ENCODE assay signal across 12 mouse cellular contexts in the genomic region with DNA sequence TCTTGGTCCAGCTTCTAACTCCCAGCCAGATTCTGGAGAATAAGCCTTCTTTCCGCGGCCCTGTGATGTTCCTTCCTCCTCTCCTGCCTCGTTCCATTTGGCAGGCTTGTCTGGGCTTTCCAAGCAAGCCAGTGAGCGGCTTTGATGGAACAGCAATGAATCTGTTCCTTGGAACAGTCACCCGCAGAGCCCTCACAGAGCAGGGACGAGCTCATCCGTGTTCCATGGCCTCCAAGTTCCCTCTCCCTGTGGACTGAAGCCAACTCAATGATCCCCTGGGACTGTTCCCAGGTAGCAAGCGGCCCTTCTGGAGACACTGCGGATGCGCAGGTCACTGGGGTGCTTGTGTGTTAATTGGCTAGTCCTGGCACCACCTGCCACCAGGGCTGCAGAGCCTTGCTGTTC. TPM values are rescaled to one million over a fixed set of nuclear protein-coding genes. Genes with fewer than 3 reads are reported as not detected.
DNase-seq lines count a peak whose midpoint lies in the region; ATAC-seq lines count a peak whose summit lies in the region.
"Had no signal": no experiment of that assay in that cellular context is flagged by ENCODE, and none has a peak within 500 bp of the region (broad histone marks: within the 10 kb centered on the region; RNA-seq: fewer than 3 reads in every experiment).

No protein-coding gene starts in this region.

- no peaks in the 10 kb centered on the region for H3K27me3 ChIP-seq in kidney, embryonic 15.5 days
- H3K27me3 ChIP-seq: hindbrain, embryonic 15.5 days had no signal

- H3K9me3 ChIP-seq in kidney, embryonic 15.5 days (replicated peaks) = no peaks in the 10 kb centered on the region
- H3K9me3 ChIP-seq: G1E; hindbrain, embryonic 15.5 days had no signal

- H3K4me3 ChIP-seq in kidney, embryonic 15.5 days (replicated peaks) = no peak overlapping the region
- H3K4me3 ChIP-seq: hindbrain, embryonic 15.5 days had no signal

- H3K4me1 ChIP-seq in kidney, embryonic 15.5 days = peaks cover 47% of the 10 kb centered on the region

- WGBS in kidney, embryonic 15.5 days = 76% methylated on average over 10 of the region's 10 CpGs

- no peak overlapping the region for H3K9ac ChIP-seq in kidney, embryonic 15.5 days
- H3K9ac ChIP-seq: hindbrain, embryonic 15.5 days had no signal

- DNase-seq in kidney, adult 8-10 months = peak; percentile 80 to 83
- DNase-seq in cerebellum, adult 18-20 months = peak; percentile 80 to 84
- peak; percentile 89 for DNase-seq in kidney, adult 9 months
- peak; percentile 59 to 63 for DNase-seq in right cerebral cortex, adult 2 months (ENCODE audit: low spot score in 2 of 2)
- no peak for DNase-seq in retina, embryonic 14.5 days (ENCODE audit: low spot score)
- DNase-seq in spleen, adult 18-20 months = no peak
- DNase-seq: adrenal gland, postnatal 25 days; thymus, postnatal 4 days had no signal

- H3K27ac ChIP-seq in kidney, embryonic 15.5 days = no peak overlapping the region
- H3K27ac ChIP-seq: hindbrain, embryonic 15.5 days; macrophage had no signal

- no peak overlapping the region for H3K4me2 ChIP-seq in kidney, embryonic 15.5 days
- H3K4me2 ChIP-seq: hindbrain, embryonic 15.5 days had no signal

- H3K36me3 ChIP-seq in kidney, embryonic 15.5 days = no peaks in the 10 kb centered on the region
- H3K36me3 ChIP-seq: hindbrain, embryonic 15.5 days had no signal

- ATAC-seq in kidney, embryonic 15.5 days (replicated peaks; ENCODE audit: low FRiP score) = no peak

RNA-seq across cellular contexts. Expression of gene Sema4d, which starts 21.7 kb away (rescaled TPM):
- 19.6 and 20.3 TPM in 2 replicates for polyA plus RNA-seq in kidney, embryonic 15.5 days (2015; fragmentation: Nextera tagmentation; extraction: Ambion mirVana)

Comparison
In these comparisons a context has a peak if more than half of its experiments do, and no peak if none do; other contexts are left out.
1. DNase-seq: peak in kidney, adult 8-10 months (2 of 2), cerebellum, adult 18-20 months (2 of 2), kidney, adult 9 months (single experiment) and right cerebral cortex, adult 2 months (2 of 2); none in retina, embryonic 14.5 days (single experiment) and spleen, adult 18-20 months (0 of 2).